Mouse (Mus musculus) ZHBTc4 (cell line): ENCODE results near the gene Cux1.
A peak's percentile ranks its signal among the peaks of the same experiment; 100 is the strongest.

Source experiments
- DNase-seq: peaks from one replicate; pipeline ENCODE4 v3.0.0-alpha.2; 2011; ENCODE audit warnings: low read depth, low spot score

Cux1 gene

GRCm38 (mm10) chr5:136474086-136474485 lies 93.2 kb downstream of the Cux1 start:
- DNase-seq: no peak

- no peak for DNase-seq
Measured at GRCm38 (mm10) chr5:136473337-136473736, 94.0 kb downstream of the Cux1 start.

GRCm38 (mm10) chr5:136472846-136473245 lies 94.4 kb downstream of the Cux1 start:
- DNase-seq: no peak

GRCm38 (mm10) chr5:136470985-136471735 lies 96.1 kb downstream of the Cux1 start:
- DNase-seq: peak; percentile 51

GRCm38 (mm10) chr5:136469301-136469700 lies 98.0 kb downstream of the Cux1 start:
- no peak for DNase-seq

- peak; percentile 9 for DNase-seq
Measured at GRCm38 (mm10) chr5:136467360-136467999, 99.8 kb downstream of the Cux1 start.

GRCm38 (mm10) chr5:136465770-136466406 lies 101.4 kb downstream of the Cux1 start:
- no peak for DNase-seq

- DNase-seq: no peak
Measured at GRCm38 (mm10) chr5:136465366-136465765, 101.9 kb downstream of the Cux1 start.

GRCm38 (mm10) chr5:136464849-136465248 lies 102.4 kb downstream of the Cux1 start:
- peak; percentile 20 for DNase-seq

GRCm38 (mm10) chr5:136464128-136464527 lies 103.2 kb downstream of the Cux1 start:
- DNase-seq: no peak

- DNase-seq: no peak
Measured at GRCm38 (mm10) chr5:136462613-136463012, 104.7 kb downstream of the Cux1 start.

GRCm38 (mm10) chr5:136459901-136460300 lies 107.4 kb downstream of the Cux1 start:
- no peak for DNase-seq

GRCm38 (mm10) chr5:136458893-136459499 lies 108.3 kb downstream of the Cux1 start:
- DNase-seq: no peak

- DNase-seq: no peak
Measured at GRCm38 (mm10) chr5:136458102-136458863, 109.0 kb downstream of the Cux1 start.

- no peak for DNase-seq
Measured at GRCm38 (mm10) chr5:136456395-136456794, 110.9 kb downstream of the Cux1 start.

- DNase-seq: no peak
Measured at GRCm38 (mm10) chr5:136452681-136453080, 114.6 kb downstream of the Cux1 start.

GRCm38 (mm10) chr5:136449801-136450200 lies 117.5 kb downstream of the Cux1 start:
- no peak for DNase-seq

- DNase-seq: no peak
Measured at GRCm38 (mm10) chr5:136445967-136446366, 121.3 kb downstream of the Cux1 start.

GRCm38 (mm10) chr5:136442238-136443187 lies 124.8 kb downstream of the Cux1 start:
- no peak for DNase-seq

- DNase-seq: no peak
Measured at GRCm38 (mm10) chr5:136429647-136430046, 137.6 kb downstream of the Cux1 start.
